25 mouse cellular contexts compared by ENCODE assay signal in genomic region chr3:38650176-38650575, GRCm38 (mm10).
"Had no signal": no experiment of that assay in that cellular context is flagged by ENCODE, and none has a peak within 500 bp of the region (broad histone marks: within the 10 kb centered on the region; RNA-seq: fewer than 3 reads in every experiment).

No protein-coding gene starts in this region.

- H3K4me3 ChIP-seq: embryonic facial prominence, embryonic 10.5 days; embryonic facial prominence, embryonic 12.5 days; embryonic facial prominence, embryonic 13.5 days; embryonic facial prominence, embryonic 15.5 days; erythroblast, embryonic 14.5 days; forebrain, embryonic 10.5 days; forebrain, embryonic 12.5 days; forebrain, embryonic 13.5 days; forebrain, embryonic 15.5 days; gastrocnemius, adult 2 months had no signal

- DNase-seq: cerebellum, adult 18-20 months; cerebellum, adult 2 months; cerebellum, adult 8-10 months; cerebellum, adult 9-10 months; cerebellum, adult 9-11 months; cerebellum, postnatal 14 days; cerebellum, postnatal 25 days; cerebellum, postnatal 36 days; embryo, embryonic 11 days; forebrain, postnatal 0 days; gastrocnemius, adult 2 months; gastrocnemius, postnatal 10 days; gastrocnemius, postnatal 14 days; gastrocnemius, postnatal 25 days; gastrocnemius, postnatal 36 days; heart, adult 18-20 months had no signal

- H3K36me3 ChIP-seq: embryonic facial prominence, embryonic 10.5 days; embryonic facial prominence, embryonic 12.5 days; embryonic facial prominence, embryonic 13.5 days; embryonic facial prominence, embryonic 15.5 days; forebrain, embryonic 10.5 days; forebrain, embryonic 12.5 days; forebrain, embryonic 15.5 days had no signal

- H3K27ac ChIP-seq: embryonic facial prominence, embryonic 10.5 days; embryonic facial prominence, embryonic 12.5 days; embryonic facial prominence, embryonic 13.5 days; embryonic facial prominence, embryonic 15.5 days; forebrain, embryonic 10.5 days; forebrain, embryonic 12.5 days; forebrain, embryonic 13.5 days; forebrain, embryonic 15.5 days; gastrocnemius, adult 2 months had no signal

- H3K9ac ChIP-seq: embryonic facial prominence, embryonic 12.5 days; embryonic facial prominence, embryonic 13.5 days; embryonic facial prominence, embryonic 15.5 days; forebrain, embryonic 12.5 days; forebrain, embryonic 13.5 days; forebrain, embryonic 15.5 days; forebrain, postnatal 0 days had no signal

- H3K27me3 ChIP-seq: embryonic facial prominence, embryonic 12.5 days; embryonic facial prominence, embryonic 13.5 days; embryonic facial prominence, embryonic 15.5 days; forebrain, embryonic 12.5 days; forebrain, embryonic 13.5 days; forebrain, embryonic 15.5 days had no signal
